Mouse (Mus musculus): Measurements from ENCODE around the gene Macf1.

DNA sequence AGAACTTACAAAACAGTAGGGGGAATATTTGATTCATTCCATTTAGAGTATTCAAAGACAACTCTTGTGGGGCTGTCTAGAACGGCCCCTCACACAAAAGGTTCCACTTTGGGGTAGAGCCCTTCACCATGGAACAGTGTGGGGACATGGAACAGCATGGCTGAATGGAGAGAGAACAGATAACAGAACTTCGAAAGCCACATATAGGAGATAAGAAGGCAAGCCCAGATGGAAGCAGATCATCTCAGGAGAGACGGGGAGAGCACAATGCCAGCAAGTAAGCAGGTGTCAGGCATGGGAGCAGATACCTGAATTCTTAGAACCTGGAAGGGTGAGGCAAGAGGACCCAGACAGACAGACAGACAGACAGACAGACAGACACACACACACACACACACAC lies 266.1 kb downstream of the Macf1 start:
- TF ChIP-seq CTCF (IDR thresholded peaks at IDR 0.05; ENCODE audit: extremely low read depth, insufficient read depth, insufficient read length, insufficient replicate concordance): no peak
- no peak for TF ChIP-seq POLR2A (IDR thresholded peaks at IDR 0.05; ENCODE audit: low read depth, low read length)
